Mouse (Mus musculus) liver, adult 2 months (tissue): ENCODE measurements around the gene Scn1b. TPM values are rescaled to one million over a fixed set of nuclear protein-coding genes. Genes with fewer than 3 reads are reported as not detected.
A peak's percentile ranks its signal among the peaks of the same experiment; 100 is the strongest.

Experiments
- DNase-seq: peaks from one replicate; pipeline ENCODE4 v3.0.0-alpha.2; 2011; ENCODE audit warnings: low read depth, low spot score; ENCODE audit errors: extremely low read depth
- H3K27ac ChIP-seq: fragments of 200-500 bp; replicated peaks from 2 replicates; pipeline ENCODE4 v1.5.1; 2012; ENCODE audit warnings: low read depth, mild to moderate bottlenecking, control low read depth, inconsistent platforms, low read length; ENCODE audit not compliant: insufficient read depth
- H3K27me3 ChIP-seq: fragments of 200-500 bp; 2 replicates; pipeline ENCODE4 v1.6.1; 2012; ENCODE audit warnings: mild to moderate bottlenecking, moderate library complexity, low read length, inconsistent platforms; ENCODE audit not compliant: control insufficient read depth, insufficient read depth
- H3K36me3 ChIP-seq: fragments of 200-500 bp; 2 replicates; pipeline ENCODE4 v1.6.1; 2012; ENCODE audit warnings: low read length, inconsistent platforms; ENCODE audit not compliant: control insufficient read depth, insufficient read depth
- H3K4me1 ChIP-seq: fragments of 200-500 bp; 2 replicates; pipeline ENCODE4 v1.6.1; 2011; ENCODE audit warnings: low read length; ENCODE audit not compliant: control insufficient read depth, insufficient read depth
- H3K4me3 ChIP-seq: fragments of 200-500 bp; 2 replicates; pipeline ENCODE4 v1.5.1; 2011; ENCODE audit warnings: low read depth, mild to moderate bottlenecking, control low read depth, low read length, moderate library complexity; ENCODE audit not compliant: insufficient read depth
- H3K79me2 ChIP-seq: fragments of 200-500 bp; 2 replicates; pipeline ENCODE4 v1.6.1; 2012; ENCODE audit warnings: inconsistent platforms, mild to moderate bottlenecking, low read length, moderate library complexity; ENCODE audit not compliant: control insufficient read depth, insufficient read depth
- H3K9ac ChIP-seq: fragments of 200-500 bp; 2 replicates; pipeline ENCODE4 v1.6.1; 2012; ENCODE audit warnings: low read depth, mild to moderate bottlenecking, control low read depth, inconsistent platforms, low read length
- CTCF ChIP-seq: fragments of 200-500 bp; IDR thresholded peaks from 2 replicates; pipeline ENCODE4 v1.5.1; 2011; ENCODE audit warnings: low read depth, low read length, control low read depth
- POLR2A ChIP-seq: fragments of 200-500 bp; IDR thresholded peaks from 2 replicates; pipeline ENCODE4 v1.6.1; 2011; ENCODE audit warnings: low read length, control low read depth; ENCODE audit not compliant: insufficient read depth; ENCODE audit errors: extremely low read depth
- WGBS: fragments of 180-500 bp; shearing (Covaris S2); methylation state at CpG from one replicate; pipeline ENCODE4 v1.1.7; 2018; 5-methylcytosine and 5-hydroxymethylcytosine counted together
- polyA plus RNA-seq: library from polyadenylated mRNA; depleted of rRNA; stranded (reverse); fragments of >200 nt; gene quantifications from 2 replicates; pipeline ENCODE4 v1.2.3, GENCODE M21; 2012
- total RNA-seq: library from RNA; depleted of rRNA; stranded (reverse); fragments of >200 nt; gene quantifications from 2 replicates; pipeline ENCODE4 v1.2.3, GENCODE M21; 2014

Gene Scn1b
- total and polyA plus RNA-seq, 2 experiments, result 2.4 to 7.1 TPM

DNA sequence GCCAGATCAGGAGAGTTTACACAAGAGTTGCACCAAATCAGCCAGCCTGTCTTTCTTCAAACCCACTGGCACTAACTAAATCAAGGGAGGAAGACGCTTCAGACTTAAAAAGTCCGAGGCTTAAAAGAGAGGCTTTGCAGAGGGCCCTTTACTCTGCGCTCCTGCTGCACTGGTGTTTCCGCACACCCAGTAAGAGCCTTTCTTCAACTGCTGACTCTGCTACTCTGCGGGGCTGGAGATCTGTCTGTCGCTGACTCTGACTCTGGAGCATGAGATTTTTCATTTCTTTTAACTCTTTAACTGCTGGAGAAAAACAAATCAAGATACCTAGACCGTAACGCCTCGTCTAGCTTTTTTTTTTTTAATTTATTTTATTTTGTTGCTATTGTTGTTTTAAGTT, 42.7 kb downstream of the Scn1b start:
- DNase-seq, result peak; percentile 67
- no peaks in the 10 kb centered on the region for H3K79me2 ChIP-seq
- WGBS, result 44% methylated on average over 9 of the region's 9 CpGs
- no peak overlapping the region; the same call in 1 of the 2 replicates for H3K9ac ChIP-seq
- H3K27me3 ChIP-seq, result no peaks in the 10 kb centered on the region
- H3K4me3 ChIP-seq, result no peak overlapping the region
- no peak for TF ChIP-seq POLR2A
- TF ChIP-seq CTCF, result no peak
- H3K36me3 ChIP-seq, result no peaks in the 10 kb centered on the region
- peak overlapping the region; percentile 56; the same call in 1 of the 2 replicates for H3K27ac ChIP-seq
- H3K4me1 ChIP-seq, result peaks cover 38% of the 10 kb centered on the region

GRCm38 (mm10) chr7:31082831-31083588, 43.8 kb downstream of the Scn1b start:
- H3K79me2 ChIP-seq, result no peaks in the 10 kb centered on the region
- peak; percentile 91 for DNase-seq
- no peak overlapping the region for H3K9ac ChIP-seq
- no peaks in the 10 kb centered on the region for H3K36me3 ChIP-seq
- peaks cover 30% of the 10 kb centered on the region for H3K4me1 ChIP-seq
- H3K4me3 ChIP-seq, result no peak overlapping the region
- peak overlapping the region; percentile 56 for H3K27ac ChIP-seq
- WGBS, result 37% methylated on average over 14 of the region's 14 CpGs
- no peaks in the 10 kb centered on the region for H3K27me3 ChIP-seq
- TF ChIP-seq CTCF, result no peak
- TF ChIP-seq POLR2A, result no peak

GRCm38 (mm10) chr7:31082106-31082505, 44.7 kb downstream of the Scn1b start:
- H3K4me1 ChIP-seq, result peaks cover 23% of the 10 kb centered on the region
- no peak overlapping the region for H3K9ac ChIP-seq
- no peak overlapping the region for H3K4me3 ChIP-seq
- H3K79me2 ChIP-seq, result no peaks in the 10 kb centered on the region
- no peak for DNase-seq
- no peaks in the 10 kb centered on the region for H3K27me3 ChIP-seq
- no peaks in the 10 kb centered on the region for H3K36me3 ChIP-seq
- TF ChIP-seq CTCF (no peak), POLR2A (no peak)
- no peak overlapping the region for H3K27ac ChIP-seq

DNA sequence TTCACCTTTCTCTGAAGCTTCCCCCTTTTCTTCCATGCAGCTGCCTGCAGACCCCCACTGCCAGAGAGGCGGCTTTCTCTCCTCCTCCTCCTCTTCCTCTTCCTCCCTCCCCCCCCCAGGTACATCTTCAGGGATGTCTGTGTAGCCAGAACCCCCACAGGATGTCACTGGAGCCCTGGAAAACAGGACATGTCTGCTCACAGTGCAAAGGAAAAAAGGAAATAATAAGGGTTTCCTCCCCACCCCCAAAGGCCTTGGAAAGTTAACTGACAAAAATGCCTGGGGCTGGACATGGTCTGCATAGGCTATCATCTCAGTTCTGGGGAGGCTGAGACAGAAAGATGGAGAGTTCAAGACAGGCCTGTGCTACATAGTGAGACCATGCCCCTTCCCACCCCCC, 45.7 kb downstream of the Scn1b start:
- Histone ChIP-seq H3K79me2 (no peaks in the 10 kb centered on the region), H3K9ac (no peak overlapping the region), H3K27me3 (no peaks in the 10 kb centered on the region), H3K36me3 (no peaks in the 10 kb centered on the region), H3K27ac (no peak overlapping the region), H3K4me1 (peaks cover 23% of the 10 kb centered on the region), H3K4me3 (no peak overlapping the region)
- no peak for DNase-seq
- TF ChIP-seq CTCF (no peak), POLR2A (no peak)
- WGBS, result 86% methylated on average over 1 of the region's 1 CpGs

GRCm38 (mm10) chr7:31080611-31081010, 46.2 kb downstream of the Scn1b start:
- no peaks in the 10 kb centered on the region for H3K27me3 ChIP-seq
- H3K27ac ChIP-seq, result peak overlapping the region; percentile 58; the same call in 1 of the 2 replicates
- H3K4me1 ChIP-seq, result peaks cover 23% of the 10 kb centered on the region
- WGBS, result 86% methylated on average over 3 of the region's 3 CpGs
- no peaks in the 10 kb centered on the region for H3K36me3 ChIP-seq
- no peak overlapping the region for H3K4me3 ChIP-seq
- no peak for DNase-seq
- H3K79me2 ChIP-seq, result no peaks in the 10 kb centered on the region
- no peak overlapping the region for H3K9ac ChIP-seq
- TF ChIP-seq CTCF, result no peak
- no peak for TF ChIP-seq POLR2A

- Histone ChIP-seq H3K4me3 (no peak overlapping the region), H3K27me3 (no peaks in the 10 kb centered on the region), H3K4me1 (peaks cover 23% of the 10 kb centered on the region), H3K79me2 (no peaks in the 10 kb centered on the region), H3K27ac (peak overlapping the region; percentile 58; the same call in 1 of the 2 replicates), H3K9ac (no peak overlapping the region), H3K36me3 (no peaks in the 10 kb centered on the region)
- peak; percentile 87 for DNase-seq
- TF ChIP-seq CTCF, result no peak
- TF ChIP-seq POLR2A, result no peak
- WGBS, result 69% methylated on average over 8 of the region's 8 CpGs
Measured at GRCm38 (mm10) chr7:31079670-31080069, 47.1 kb downstream of the Scn1b start.
